Mouse (Mus musculus) cerebellum, adult 9-10 months (tissue): ENCODE data around the gene Hoxb9.

Source experiments
- DNase-seq: peaks from one replicate; pipeline ENCODE4 v3.0.0; 2022

Gene Hoxb9

DNA sequence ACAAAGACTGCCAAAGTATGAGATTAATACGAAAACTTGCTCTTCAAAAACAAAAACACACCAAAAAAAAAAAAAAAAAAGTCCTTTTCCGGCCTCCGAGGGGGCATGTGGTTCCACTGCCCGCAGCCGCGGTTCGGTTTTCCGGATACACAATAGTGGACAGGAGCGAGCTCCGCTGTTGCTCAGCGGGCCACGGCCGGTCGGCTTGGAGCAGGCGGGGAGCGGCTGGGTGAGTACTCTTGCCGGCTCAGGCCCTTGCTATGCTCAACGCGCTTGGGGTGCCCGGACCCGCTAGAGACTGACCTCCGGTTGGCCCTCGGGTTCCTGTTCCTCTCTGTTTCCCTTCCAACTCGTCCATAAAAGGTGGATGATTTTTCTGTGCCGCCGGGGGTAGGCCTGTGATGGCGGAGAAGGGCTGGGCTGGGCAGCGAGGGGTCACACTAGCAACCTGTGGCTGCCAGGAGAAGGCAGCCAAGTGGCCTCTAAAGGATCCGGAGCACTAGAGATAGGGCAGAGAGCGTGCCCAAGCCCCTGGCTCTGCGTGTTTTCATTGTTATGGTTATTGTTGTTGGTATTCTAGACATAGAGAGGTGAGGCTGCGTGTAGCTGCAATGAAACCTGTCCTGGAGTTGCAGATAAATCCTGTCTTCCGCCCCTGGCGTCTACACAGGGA, 43.5 kb downstream of the Hoxb9 start:
- no peak for DNase-seq

DNA sequence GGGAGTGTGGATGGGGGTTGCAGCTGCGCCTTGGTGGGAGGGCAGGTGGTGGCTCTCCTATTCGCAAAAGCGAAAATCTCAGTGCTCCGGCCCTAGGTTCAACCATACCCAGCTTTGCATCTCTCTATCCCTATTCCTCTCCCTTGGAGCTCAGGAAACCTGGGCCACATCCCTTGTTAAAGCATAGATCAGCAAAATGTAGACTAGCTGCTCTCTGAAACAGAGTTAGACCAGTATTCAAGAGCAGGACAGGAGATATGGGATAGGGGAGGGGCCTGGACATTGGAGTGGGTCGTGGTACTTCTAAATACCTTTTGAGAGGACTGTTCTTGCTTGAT, 44.1 kb downstream of the Hoxb9 start:
- no peak for DNase-seq

GRCm38 (mm10) chr11:96316696-96317607, 45.7 kb downstream of the Hoxb9 start:
- DNase-seq, result no peak

DNA sequence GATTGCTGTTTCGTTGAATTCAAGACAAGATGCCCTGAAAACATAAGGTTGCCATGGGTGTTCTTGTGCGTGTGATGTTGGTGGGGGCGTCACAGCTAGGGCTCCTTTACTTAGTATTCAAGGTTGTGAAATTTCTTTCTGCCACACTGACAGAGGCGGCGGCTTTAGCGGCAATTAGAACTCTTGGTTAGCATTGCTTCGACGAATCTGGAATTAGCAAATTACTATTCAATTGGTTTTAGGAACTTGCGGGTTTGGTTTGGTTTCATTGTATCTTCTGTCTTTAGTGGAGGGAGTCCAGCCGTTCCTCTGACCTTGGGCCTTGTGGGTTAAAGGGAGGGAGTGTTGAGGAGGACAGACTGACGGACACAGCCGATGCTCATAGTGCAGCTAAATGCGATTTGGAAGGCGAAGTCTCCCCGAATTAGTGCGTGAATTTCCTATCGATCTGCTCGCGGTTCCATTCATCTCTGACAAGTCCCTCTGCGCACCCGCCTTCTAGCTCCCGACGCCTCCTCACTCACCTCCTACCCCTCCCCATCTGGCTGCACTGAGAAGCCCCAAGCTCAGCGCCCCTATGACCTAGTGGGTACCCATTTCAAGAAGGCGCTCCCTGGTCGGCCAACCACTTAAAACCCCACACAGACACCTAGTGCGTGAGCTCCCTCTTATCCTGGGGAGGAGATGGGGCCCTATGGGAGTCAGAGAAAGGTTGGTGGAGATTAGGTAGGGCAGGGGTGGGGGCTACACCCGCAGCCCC, 46.5 kb downstream of the Hoxb9 start, which contains the start of gene Hoxb4:
Hoxb4 (plus strand) TSS at position 660 of the 760 bp plus-strand sequence.
- no peak for DNase-seq

DNA sequence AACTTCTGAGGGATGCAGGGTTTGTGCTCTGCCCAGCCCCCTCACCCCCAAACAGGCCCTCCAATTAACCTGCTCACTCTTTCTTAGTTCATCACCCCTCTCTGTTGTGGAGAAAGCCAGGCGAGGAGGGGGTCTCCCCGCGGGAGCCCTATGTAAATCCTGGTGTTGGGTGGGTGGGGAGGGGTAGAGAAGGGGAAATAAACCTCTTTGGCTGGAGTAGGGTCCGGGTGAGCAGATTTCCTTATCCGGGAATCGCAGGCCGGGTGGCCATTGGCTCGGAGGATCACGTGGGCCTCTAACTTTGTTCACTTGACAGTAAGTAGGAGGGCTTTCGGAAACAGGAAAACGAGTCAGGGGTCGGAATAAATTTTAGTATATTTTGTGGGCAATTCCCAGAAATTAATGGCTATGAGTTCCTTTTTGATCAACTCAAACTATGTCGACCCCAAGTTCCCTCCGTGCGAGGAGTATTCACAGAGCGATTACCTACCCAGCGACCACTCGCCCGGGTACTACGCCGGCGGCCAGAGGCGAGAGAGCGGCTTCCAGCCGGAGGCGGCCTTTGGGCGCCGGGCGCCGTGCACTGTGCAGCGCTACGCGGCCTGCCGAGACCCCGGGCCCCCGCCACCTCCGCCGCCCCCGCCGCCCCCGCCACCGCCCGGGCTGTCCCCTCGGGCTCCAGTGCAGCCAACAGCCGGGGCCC, 47.3 kb downstream of the Hoxb9 start:
- no peak for DNase-seq

GRCm38 (mm10) chr11:96319071-96319902, 48.0 kb downstream of the Hoxb9 start:
- DNase-seq, result no peak

DNA sequence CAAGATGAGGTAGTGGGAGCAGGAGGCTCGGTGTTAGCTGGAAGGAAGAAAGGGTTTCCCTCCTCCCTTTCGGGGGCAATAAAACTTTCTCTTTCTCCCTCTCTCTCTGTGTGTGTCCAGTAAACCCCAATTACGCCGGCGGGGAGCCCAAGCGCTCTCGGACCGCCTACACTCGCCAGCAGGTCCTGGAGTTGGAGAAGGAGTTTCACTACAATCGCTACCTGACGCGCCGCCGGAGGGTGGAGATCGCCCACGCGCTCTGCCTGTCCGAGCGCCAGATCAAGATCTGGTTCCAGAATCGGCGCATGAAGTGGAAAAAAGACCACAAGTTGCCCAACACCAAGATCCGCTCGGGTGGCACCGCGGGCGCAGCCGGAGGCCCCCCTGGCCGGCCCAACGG, 48.7 kb downstream of the Hoxb9 start:
- DNase-seq, result no peak

DNA sequence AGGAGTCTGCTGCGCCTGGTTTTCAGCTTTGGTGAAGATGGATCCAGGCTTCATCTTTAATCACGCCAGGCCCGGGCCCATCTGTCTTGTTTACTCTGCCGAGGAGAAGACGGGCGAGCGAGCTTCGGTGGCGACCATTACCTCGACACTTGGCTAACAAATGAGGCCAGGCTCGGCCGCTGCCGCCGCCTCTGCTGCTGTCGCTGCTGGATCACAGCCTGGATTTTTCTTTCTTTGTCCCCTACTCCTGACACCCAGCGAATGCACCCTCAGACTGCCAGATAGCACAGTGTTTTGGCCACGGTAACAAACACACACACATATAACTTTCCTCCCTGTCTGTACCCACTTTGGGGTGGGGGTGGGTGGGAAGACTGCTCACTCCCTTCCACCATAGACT, 49.4 kb downstream of the Hoxb9 start:
- DNase-seq, result no peak

- DNase-seq, result no peak
These were observed 50.6 kb downstream of the Hoxb9 start for GRCm38 (mm10) chr11:96321846-96322245.

GRCm38 (mm10) chr11:96322738-96323137, 51.5 kb downstream of the Hoxb9 start:
- no peak for DNase-seq

- no peak for DNase-seq
These were observed 51.9 kb downstream of the Hoxb9 start, which contains the start of gene Hoxb3 for GRCm38 (mm10) chr11:96323154-96323553. Gene Hoxb3, plus strand, starts transcription at chr11:96323326.

DNA sequence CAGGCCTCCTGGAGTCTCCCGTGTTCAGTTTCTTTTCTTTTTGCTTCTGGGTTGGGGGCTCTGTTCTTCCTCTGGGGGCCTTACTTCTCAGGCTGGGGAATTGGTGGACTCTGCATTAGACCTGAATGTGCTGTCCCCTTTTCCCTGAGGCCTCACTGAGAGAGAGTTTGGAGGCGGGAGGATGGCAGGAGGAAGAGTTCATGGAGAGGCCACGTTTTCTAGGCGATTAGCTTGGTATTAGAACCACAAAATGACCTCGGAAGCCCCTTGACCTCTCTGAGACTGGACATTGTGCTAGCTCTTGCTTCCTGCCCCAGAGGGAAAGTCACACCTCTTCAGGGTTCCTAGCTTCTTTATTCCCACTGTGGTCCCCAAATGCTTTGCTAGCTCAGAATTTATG, 52.9 kb downstream of the Hoxb9 start:
- no peak for DNase-seq

DNA sequence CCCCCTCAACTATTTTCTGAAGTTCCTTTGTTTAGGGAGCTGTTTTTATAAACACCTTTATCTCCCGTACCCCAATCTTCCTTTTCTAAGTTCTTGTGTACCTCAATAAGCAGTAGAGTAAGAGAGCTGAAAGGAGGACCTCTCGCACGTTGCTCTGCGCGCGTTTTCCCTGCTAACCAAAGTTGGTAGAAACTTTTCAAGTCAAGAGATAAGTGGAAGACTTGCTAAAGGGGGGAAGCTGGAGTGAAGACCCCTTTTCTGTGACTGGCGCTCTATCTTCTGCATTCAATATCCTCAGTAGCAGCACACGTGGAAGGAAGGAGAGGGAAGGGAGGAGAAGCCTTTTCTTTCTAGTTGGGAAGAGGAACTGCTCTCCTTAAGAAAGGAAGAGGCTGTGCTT, 53.7 kb downstream of the Hoxb9 start:
- no peak for DNase-seq

- DNase-seq, result no peak
These were observed 54.5 kb downstream of the Hoxb9 start for GRCm38 (mm10) chr11:96325747-96326212.
